Mouse (Mus musculus): ENCODE measurements around the gene Pced1a. TPM values are rescaled to one million over a fixed set of nuclear protein-coding genes. Genes with fewer than 3 reads are reported as not detected.
A peak's percentile ranks its signal among the peaks of the same experiment; 100 is the strongest.

Pced1a gene
- 3.8 TPM in 2 replicates for polyA plus RNA-seq (2015; fragmentation: Nextera tagmentation; extraction: Ambion mirVana)

DNA sequence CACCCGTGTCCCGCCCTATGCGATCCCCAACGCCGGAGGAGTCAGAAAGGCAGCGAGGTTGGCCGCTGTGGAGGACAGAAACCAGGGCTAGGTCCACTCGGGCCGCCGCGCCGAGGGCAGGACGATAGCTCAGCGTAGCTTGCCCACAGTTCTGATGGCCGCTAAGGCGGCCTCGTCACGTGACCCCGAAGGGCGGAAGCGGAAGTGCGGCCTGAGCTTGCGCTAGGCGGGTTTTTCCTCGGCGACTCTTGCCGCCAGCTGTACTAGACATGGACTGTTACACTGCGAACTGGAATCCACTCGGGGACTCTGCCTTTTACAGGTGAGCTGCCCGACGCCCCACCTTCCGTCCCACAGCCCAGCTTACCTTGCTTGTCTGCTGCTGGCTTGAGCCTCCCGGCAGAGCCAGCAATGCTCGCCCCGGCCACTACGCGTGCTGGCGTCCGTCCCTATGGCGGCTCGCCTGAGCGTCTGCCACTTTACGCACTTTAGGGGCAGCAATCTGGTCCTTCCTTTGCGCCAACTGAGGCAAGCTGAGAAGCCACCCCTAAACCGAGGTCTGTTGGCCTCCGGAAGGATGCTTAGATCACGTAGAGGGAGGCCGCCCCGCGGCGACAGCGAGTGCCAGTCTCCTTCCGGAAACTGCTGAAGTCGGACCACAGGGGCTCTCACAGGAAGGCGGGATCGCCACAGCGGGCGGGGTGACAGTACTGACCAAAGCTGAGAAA is at the start of gene Pced1a, which contains the start of gene Vps16:
TSS of gene Pced1a (minus strand) at position 576 of the 728 bp plus-strand sequence.
TSS of gene Vps16 (plus strand) at position 214 of the 728 bp plus-strand sequence.
- Histone ChIP-seq H3K4me1 (replicated peaks) (peaks cover 50% of the 10 kb centered on the region), H3K9me3 (replicated peaks) (no peaks in the 10 kb centered on the region; the same call in 1 of the 2 replicates), H3K27me3 (no peaks in the 10 kb centered on the region), H3K4me2 (peak within 1 kb of the TSS; percentile 99), H3K36me3 (replicated peaks) (no peaks in the 10 kb centered on the region; the same call in 1 of the 2 replicates), H3K27ac (replicated peaks) (peak within 1 kb of the TSS; percentile 89), H3K9ac (peak within 1 kb of the TSS; percentile 86), H3K4me3 (replicated peaks) (peak within 1 kb of the TSS; percentile 93)
- peak; percentile 93 for ATAC-seq (ENCODE audit: insufficient read depth)
- WGBS (ENCODE audit: insufficient replicate concordance): under 1% methylated on average over 58 of the region's 58 CpGs

DNA sequence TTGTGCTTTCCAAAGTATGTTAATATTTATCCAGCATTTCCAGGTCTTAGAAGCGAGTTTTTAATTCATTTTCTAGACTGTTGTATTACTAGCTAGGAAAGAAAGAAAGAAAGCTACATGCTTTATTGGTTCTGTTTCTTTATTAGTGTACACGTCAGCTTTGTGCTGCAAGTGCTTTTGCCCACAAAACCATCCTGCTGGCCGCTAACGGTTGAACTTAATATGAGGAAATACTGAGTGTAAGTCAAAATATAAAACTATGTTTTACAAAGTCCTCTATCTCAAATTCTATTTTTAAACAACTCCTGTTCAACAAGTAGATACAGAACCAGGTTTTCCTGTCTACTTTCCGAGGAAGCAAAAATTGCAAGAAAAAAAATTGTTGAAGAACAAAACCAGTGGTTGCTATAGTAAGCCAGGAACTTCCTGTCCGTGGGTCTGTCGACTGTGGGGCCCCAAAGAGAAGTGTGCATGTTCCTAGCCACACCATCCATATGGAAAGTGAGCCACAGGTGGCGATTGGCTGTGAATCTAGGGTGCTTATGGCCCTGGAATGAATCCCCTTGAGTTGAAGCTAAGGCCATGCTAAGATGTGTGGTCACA is 48.5 kb upstream of the Pced1a start:
- 0 out of 2 replicates have a peak overlapping the region, but pooled peaks have one; percentile 7 for H3K4me2 ChIP-seq
- no peaks in the 10 kb centered on the region for H3K9me3 ChIP-seq (replicated peaks)
- H3K36me3 ChIP-seq (replicated peaks): peaks cover 5% of the 10 kb centered on the region; the same call in 1 of the 2 replicates
- WGBS (ENCODE audit: insufficient replicate concordance): 20% methylated on average over 8 of the region's 8 CpGs
- H3K27me3 ChIP-seq: no peaks in the 10 kb centered on the region
- ATAC-seq (ENCODE audit: insufficient read depth): no peak
- H3K4me3 ChIP-seq (replicated peaks): no peak overlapping the region
- H3K4me1 ChIP-seq (replicated peaks): peaks cover 49% of the 10 kb centered on the region
- no peak overlapping the region for H3K27ac ChIP-seq (replicated peaks)
- no peak overlapping the region for H3K9ac ChIP-seq

DNA sequence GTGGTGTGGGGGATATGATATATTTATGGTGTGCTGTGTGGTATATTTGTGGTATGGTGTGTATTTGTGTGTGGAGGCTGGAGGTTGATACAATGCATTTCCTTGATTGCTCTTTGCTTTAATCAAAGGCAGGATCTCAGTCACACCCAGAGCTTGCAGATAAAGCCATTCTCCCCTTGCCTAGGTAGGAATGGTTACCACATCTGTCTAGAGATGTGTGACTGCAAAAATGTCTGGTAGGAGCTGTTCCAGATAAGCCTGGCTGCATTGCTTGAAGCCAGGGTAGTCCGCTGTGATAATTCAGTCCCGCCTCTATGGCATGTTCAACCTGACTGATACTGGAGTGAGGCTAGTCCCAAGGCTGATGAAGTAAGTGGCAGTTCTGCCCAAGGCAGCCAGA is 45.4 kb upstream of the Pced1a start:
- H3K9ac ChIP-seq: no peak overlapping the region
- H3K4me2 ChIP-seq: peak overlapping the region; percentile 13; the same call in 1 of the 2 replicates

DNA sequence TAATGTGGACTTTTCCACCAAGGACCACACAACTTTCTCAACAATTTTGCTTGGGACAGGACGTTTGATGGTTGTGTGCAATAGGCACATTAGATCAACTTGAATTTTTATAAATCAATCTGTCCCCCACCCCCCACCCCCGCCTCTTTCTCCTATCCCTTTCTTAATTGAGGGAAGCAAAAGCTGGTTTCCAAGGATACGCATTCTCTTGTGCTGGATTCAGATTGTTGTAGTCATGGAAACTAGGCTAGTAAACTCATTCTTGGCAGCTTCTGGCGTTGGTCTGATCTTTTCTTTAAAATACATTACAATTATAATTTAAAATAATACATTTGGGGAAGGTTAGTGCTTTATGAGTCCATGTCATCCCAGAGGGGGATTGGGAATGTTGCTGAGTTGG is 44.9 kb upstream of the Pced1a start:
- Histone ChIP-seq H3K27ac (replicated peaks) (no peak overlapping the region), H3K27me3 (no peaks in the 10 kb centered on the region), H3K4me2 (no peak overlapping the region), H3K36me3 (replicated peaks) (no peaks in the 10 kb centered on the region), H3K9me3 (replicated peaks) (no peaks in the 10 kb centered on the region), H3K9ac (no peak overlapping the region), H3K4me1 (replicated peaks) (peaks cover 67% of the 10 kb centered on the region), H3K4me3 (replicated peaks) (no peak overlapping the region)
- WGBS (ENCODE audit: insufficient replicate concordance): 59% methylated on average over 4 of the region's 4 CpGs
- no peak for ATAC-seq (ENCODE audit: insufficient read depth)

More for the DNA sequence above, 45.4 kb upstream of the Pced1a start:
- peak; percentile 95 for ATAC-seq (ENCODE audit: insufficient read depth)
- no peak overlapping the region for H3K27ac ChIP-seq (replicated peaks)
- WGBS (ENCODE audit: insufficient replicate concordance): 31% methylated on average over 2 of the region's 2 CpGs
- peaks cover 68% of the 10 kb centered on the region for H3K4me1 ChIP-seq (replicated peaks)
- H3K9me3 ChIP-seq (replicated peaks): no peaks in the 10 kb centered on the region
- no peaks in the 10 kb centered on the region for H3K36me3 ChIP-seq (replicated peaks)
- H3K4me3 ChIP-seq (replicated peaks): no peak overlapping the region
- H3K27me3 ChIP-seq: no peaks in the 10 kb centered on the region

DNA sequence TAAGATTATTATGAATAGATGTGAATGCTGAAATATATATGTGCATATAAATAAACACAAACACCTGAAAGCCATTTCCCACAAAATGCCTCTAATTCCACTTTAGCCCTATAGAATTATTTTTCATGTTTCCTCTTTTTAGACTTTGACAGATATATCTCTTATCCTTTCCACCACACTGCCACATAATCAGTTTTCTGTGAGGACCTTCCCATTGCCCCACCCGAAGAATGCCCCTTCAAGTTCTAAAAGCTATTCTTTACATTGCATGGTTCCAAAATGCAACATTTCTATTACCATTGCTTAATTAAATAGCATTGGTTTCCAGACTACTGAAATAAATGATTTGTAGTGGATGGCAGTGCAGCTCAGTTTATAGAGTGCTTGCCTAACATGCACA is 41.9 kb upstream of the Pced1a start:
- no peak overlapping the region for H3K4me3 ChIP-seq (replicated peaks)
- peaks cover 66% of the 10 kb centered on the region for H3K4me1 ChIP-seq (replicated peaks)
- no peak overlapping the region for H3K9ac ChIP-seq
- H3K9me3 ChIP-seq (replicated peaks): no peaks in the 10 kb centered on the region
- H3K4me2 ChIP-seq: no peak overlapping the region
- H3K27me3 ChIP-seq: no peaks in the 10 kb centered on the region
- H3K36me3 ChIP-seq (replicated peaks): no peaks in the 10 kb centered on the region
- 24% methylated on average over 1 of the region's 1 CpGs for WGBS (ENCODE audit: insufficient replicate concordance)
- no peak overlapping the region for H3K27ac ChIP-seq (replicated peaks)
- ATAC-seq (ENCODE audit: insufficient read depth): no peak

DNA sequence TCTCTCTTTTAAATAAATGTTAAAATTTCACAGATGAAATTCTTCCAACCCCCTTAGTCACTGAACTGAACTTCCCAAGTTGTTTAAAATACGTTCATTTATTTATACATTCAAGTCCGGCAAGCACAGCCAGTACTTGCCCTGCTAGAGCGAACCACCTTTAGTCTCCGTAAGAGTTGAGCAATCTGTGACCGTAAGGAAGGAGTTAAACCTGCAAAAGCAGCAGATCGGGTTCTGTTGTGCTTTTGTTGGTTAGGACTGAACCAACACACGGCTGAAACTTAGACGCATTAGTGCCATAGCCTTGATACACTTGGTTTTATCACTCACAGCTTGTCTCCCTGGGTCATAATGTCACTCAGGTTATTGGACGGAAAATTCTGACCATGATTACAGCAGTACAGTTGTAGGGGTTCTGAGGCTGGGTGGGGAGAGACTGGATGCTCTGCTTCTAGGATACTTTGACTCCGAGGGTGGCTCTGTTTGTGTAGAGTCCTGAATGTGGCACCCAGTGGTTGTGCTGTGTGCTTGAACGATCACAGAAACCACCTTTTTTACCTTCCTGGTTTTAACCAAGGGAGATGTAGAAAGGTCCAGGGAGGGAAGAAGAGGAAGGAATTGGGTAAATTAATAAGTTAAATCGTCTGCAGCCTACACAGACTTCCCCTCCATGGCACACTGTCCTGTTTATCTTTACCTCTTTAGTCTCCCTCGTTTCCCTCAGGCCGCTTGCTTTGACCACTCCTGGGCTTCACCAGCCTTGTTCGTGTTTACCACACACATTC is 37.0 kb upstream of the Pced1a start:
- no peak overlapping the region for H3K9ac ChIP-seq
- H3K9me3 ChIP-seq (replicated peaks): no peaks in the 10 kb centered on the region
- H3K36me3 ChIP-seq (replicated peaks): no peaks in the 10 kb centered on the region
- peaks cover 25% of the 10 kb centered on the region for H3K4me1 ChIP-seq (replicated peaks)
- no peak for ATAC-seq (ENCODE audit: insufficient read depth)
- no peaks in the 10 kb centered on the region for H3K27me3 ChIP-seq
- WGBS (ENCODE audit: insufficient replicate concordance): 55% methylated on average over 15 of the region's 15 CpGs
- no peak overlapping the region for H3K4me2 ChIP-seq
- no peak overlapping the region for H3K4me3 ChIP-seq (replicated peaks)
- H3K27ac ChIP-seq (replicated peaks): no peak overlapping the region

DNA sequence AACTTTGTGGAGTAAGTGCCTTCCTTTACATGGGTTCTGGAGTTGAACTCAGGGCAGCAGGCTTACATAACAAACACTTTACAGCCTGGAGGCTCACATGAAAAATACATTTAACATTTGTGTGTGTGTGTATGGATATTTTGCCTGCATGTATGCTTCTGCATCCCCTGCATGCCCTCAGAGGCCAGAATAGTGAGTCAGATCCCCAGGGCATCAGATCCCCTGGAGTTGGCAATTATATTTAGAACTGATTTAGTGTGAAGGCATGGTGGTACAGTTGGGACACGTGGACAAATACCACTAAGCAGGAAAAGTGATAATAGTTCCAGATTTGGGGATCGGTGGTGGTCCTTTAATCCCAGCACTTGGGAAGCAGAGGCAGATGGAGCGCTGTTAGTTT is 35.1 kb upstream of the Pced1a start:
- WGBS (ENCODE audit: insufficient replicate concordance): 83% methylated on average over 3 of the region's 3 CpGs
- no peak for ATAC-seq (ENCODE audit: insufficient read depth)
- H3K36me3 ChIP-seq (replicated peaks): no peaks in the 10 kb centered on the region
- no peaks in the 10 kb centered on the region for H3K9me3 ChIP-seq (replicated peaks)
- peaks cover 25% of the 10 kb centered on the region for H3K4me1 ChIP-seq (replicated peaks)
- no peak overlapping the region for H3K4me3 ChIP-seq (replicated peaks)
- H3K4me2 ChIP-seq: no peak overlapping the region
- H3K27ac ChIP-seq (replicated peaks): no peak overlapping the region
- H3K27me3 ChIP-seq: no peaks in the 10 kb centered on the region
- H3K9ac ChIP-seq: no peak overlapping the region

DNA sequence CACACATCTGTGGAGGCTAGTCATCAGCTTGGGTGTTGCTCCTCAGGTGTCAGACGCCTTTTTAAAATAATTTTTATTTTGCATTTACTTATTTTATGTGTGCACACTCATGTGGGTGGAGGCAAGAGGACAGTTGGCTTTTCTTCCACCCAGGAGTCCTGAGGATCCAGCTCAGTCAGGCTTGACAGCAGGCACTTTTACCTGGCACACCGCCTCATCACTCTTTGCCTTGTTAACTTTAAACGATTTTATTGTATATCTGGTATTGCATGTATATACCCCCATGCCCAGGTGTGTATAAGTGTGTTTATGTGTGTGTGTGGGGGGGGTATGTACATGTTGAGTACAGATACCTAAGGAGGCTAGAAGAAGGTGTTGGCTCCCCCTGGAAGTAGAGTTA is 33.4 kb upstream of the Pced1a start:
- no peak for ATAC-seq (ENCODE audit: insufficient read depth)
- WGBS (ENCODE audit: insufficient replicate concordance): 63% methylated on average over 3 of the region's 3 CpGs
- H3K4me1 ChIP-seq (replicated peaks): peaks cover 30% of the 10 kb centered on the region

DNA sequence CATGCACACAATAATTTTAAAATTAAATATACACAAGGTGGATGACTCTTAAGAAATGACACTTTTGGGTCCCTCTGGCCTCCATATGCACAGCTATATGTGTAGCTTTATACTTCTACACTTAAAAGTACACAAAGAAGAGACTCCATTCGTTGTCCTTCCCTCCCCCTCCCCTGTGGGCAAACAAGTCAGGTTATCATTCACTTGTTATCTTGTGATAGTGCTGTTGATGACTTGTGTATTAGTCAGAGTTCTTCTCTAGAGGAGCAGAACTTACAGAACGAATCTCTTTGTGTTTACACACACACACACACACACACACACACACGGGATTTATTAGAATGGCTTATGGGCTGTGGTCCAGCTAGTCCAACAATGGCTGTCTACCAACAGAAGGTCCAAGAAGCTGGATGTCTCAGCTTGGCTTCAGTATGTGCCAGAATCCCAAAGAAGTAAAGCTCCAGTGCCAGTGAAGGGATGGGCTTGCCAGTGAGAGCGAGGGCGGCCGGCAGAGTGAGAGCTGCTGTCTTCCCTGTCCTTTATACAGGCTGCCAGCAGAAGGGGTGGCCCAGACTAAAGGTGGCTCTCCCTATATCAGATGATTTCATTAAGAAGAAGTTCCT is 30.4 kb upstream of the Pced1a start:
- H3K4me1 ChIP-seq (replicated peaks): peaks cover 45% of the 10 kb centered on the region
- H3K27me3 ChIP-seq: 0 out of 2 replicates have a peak, but pooled peaks cover under 1% of the 10 kb centered on the region
- ATAC-seq (ENCODE audit: insufficient read depth): no peak
- H3K4me3 ChIP-seq (replicated peaks): no peak overlapping the region
- no peak overlapping the region for H3K4me2 ChIP-seq
- no peaks in the 10 kb centered on the region for H3K36me3 ChIP-seq (replicated peaks)
- 56% methylated on average over 6 of the region's 6 CpGs for WGBS (ENCODE audit: insufficient replicate concordance)
- no peaks in the 10 kb centered on the region for H3K9me3 ChIP-seq (replicated peaks)
- no peak overlapping the region for H3K9ac ChIP-seq
- H3K27ac ChIP-seq (replicated peaks): no peak overlapping the region

More for the DNA sequence above, 33.4 kb upstream of the Pced1a start:
- no peaks in the 10 kb centered on the region for H3K36me3 ChIP-seq (replicated peaks)
- H3K27ac ChIP-seq (replicated peaks): no peak overlapping the region
- H3K4me3 ChIP-seq (replicated peaks): no peak overlapping the region
- no peaks in the 10 kb centered on the region for H3K27me3 ChIP-seq
- no peaks in the 10 kb centered on the region for H3K9me3 ChIP-seq (replicated peaks)
- no peak overlapping the region for H3K9ac ChIP-seq
- H3K4me2 ChIP-seq: no peak overlapping the region

DNA sequence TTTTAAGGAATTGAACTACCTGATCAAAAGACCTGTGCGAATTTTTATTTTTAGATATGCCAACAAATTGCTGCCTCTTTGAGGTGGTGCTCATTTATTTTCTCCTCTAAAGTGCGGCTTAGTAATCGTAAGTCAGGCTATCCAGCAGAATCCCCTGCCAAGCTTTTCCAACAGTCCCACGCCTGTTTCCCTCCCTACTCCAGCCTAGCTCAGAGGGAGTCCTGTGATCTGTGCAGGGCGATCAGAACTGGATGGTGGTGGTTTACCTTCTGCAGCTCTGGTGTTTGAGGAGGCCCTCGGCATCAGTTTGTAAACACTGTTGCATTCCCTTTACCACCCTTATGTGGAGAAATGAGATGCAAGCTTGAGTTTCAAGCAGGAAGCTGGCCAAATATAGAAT is 28.9 kb upstream of the Pced1a start:
- WGBS (ENCODE audit: insufficient replicate concordance): 72% methylated on average over 6 of the region's 6 CpGs
- ATAC-seq (ENCODE audit: insufficient read depth): no peak

More for the DNA sequence above, 28.9 kb upstream of the Pced1a start:
- no peak overlapping the region for H3K27ac ChIP-seq (replicated peaks)
- peaks cover 15% of the 10 kb centered on the region for H3K27me3 ChIP-seq
- peaks cover 56% of the 10 kb centered on the region for H3K4me1 ChIP-seq (replicated peaks)
- H3K9me3 ChIP-seq (replicated peaks): no peaks in the 10 kb centered on the region
- no peak overlapping the region for H3K9ac ChIP-seq
- no peak overlapping the region for H3K4me2 ChIP-seq
- H3K4me3 ChIP-seq (replicated peaks): no peak overlapping the region
- no peaks in the 10 kb centered on the region for H3K36me3 ChIP-seq (replicated peaks)

All from liver, embryonic 15.5 days (tissue).